Mouse (Mus musculus): ENCODE data around the gene Nxt1. TPM values are rescaled to one million over a fixed set of nuclear protein-coding genes. Genes with fewer than 3 reads are reported as not detected.

Gene Nxt1
- polyA plus RNA-seq, 1 experiment from 2014 or later: 61.3 TPM

GRCm38 (mm10) chr2:148644421-148645000 is 27.9 kb upstream of the Nxt1 start:
- whole genome bisulfite sequencing: 72% methylated on average over 6 of the region's 6 CpGs
- H3K9ac ChIP-seq (ENCODE audit: low read length): no peak overlapping the region
- H3K4me2 ChIP-seq (ENCODE audit: low read depth, low read length): no peak overlapping the region
- no peaks in the 10 kb centered on the region for H3K27me3 ChIP-seq (ENCODE audit: control insufficient read depth, insufficient read depth, low read length)
- no peaks in the 10 kb centered on the region for H3K36me3 ChIP-seq (ENCODE audit: control insufficient read depth, insufficient read depth)
- no peaks in the 10 kb centered on the region for H3K4me1 ChIP-seq (ENCODE audit: control insufficient read depth, insufficient read depth, low read length)
- no peak overlapping the region for H3K4me3 ChIP-seq (ENCODE audit: low read length)
- no peak overlapping the region for H3K27ac ChIP-seq (ENCODE audit: low read length)
- no peaks in the 10 kb centered on the region for H3K9me3 ChIP-seq (replicated peaks; ENCODE audit: control insufficient read depth, low read length)
- ATAC-seq (replicated peaks; ENCODE audit: extremely low read depth, insufficient read depth, low FRiP score): no peak

GRCm38 (mm10) chr2:148650587-148651357 is 21.6 kb upstream of the Nxt1 start:
- no peaks in the 10 kb centered on the region for H3K27me3 ChIP-seq (ENCODE audit: control insufficient read depth, insufficient read depth, low read length)
- H3K27ac ChIP-seq (ENCODE audit: low read length): no peak overlapping the region
- H3K4me2 ChIP-seq (ENCODE audit: low read depth, low read length): no peak overlapping the region
- H3K36me3 ChIP-seq (ENCODE audit: control insufficient read depth, insufficient read depth): no peaks in the 10 kb centered on the region
- no peak for ATAC-seq (replicated peaks; ENCODE audit: extremely low read depth, insufficient read depth, low FRiP score)
- 48% methylated on average over 3 of the region's 3 CpGs for WGBS
- no peak overlapping the region for H3K9ac ChIP-seq (ENCODE audit: low read length)
- H3K4me1 ChIP-seq (ENCODE audit: control insufficient read depth, insufficient read depth, low read length): no peaks in the 10 kb centered on the region
- no peaks in the 10 kb centered on the region for H3K9me3 ChIP-seq (replicated peaks; ENCODE audit: control insufficient read depth, low read length)
- no peak overlapping the region for H3K4me3 ChIP-seq (ENCODE audit: low read length)

GRCm38 (mm10) chr2:148654961-148655360 is 17.4 kb upstream of the Nxt1 start:
- WGBS: 2% methylated on average over 3 of the region's 3 CpGs
- peak; percentile 49; the same call in 1 of the 2 replicates for ATAC-seq (replicated peaks; ENCODE audit: extremely low read depth, insufficient read depth, low FRiP score)
- Histone ChIP-seq H3K36me3 (ENCODE audit: control insufficient read depth, insufficient read depth) (no peaks in the 10 kb centered on the region), H3K4me1 (ENCODE audit: control insufficient read depth, insufficient read depth, low read length) (no peaks in the 10 kb centered on the region), H3K9me3 (replicated peaks; ENCODE audit: control insufficient read depth, low read length) (no peaks in the 10 kb centered on the region), H3K4me3 (ENCODE audit: low read length) (no peak overlapping the region), H3K27me3 (ENCODE audit: control insufficient read depth, insufficient read depth, low read length) (no peaks in the 10 kb centered on the region), H3K9ac (ENCODE audit: low read length) (no peak overlapping the region), H3K27ac (ENCODE audit: low read length) (no peak overlapping the region), H3K4me2 (ENCODE audit: low read depth, low read length) (no peak overlapping the region)

- WGBS: 83% methylated on average over 1 of the region's 1 CpGs
- Histone ChIP-seq H3K4me3 (ENCODE audit: low read length) (no peak overlapping the region), H3K9ac (ENCODE audit: low read length) (no peak overlapping the region), H3K36me3 (ENCODE audit: control insufficient read depth, insufficient read depth) (no peaks in the 10 kb centered on the region), H3K4me1 (ENCODE audit: control insufficient read depth, insufficient read depth, low read length) (no peaks in the 10 kb centered on the region), H3K9me3 (replicated peaks; ENCODE audit: control insufficient read depth, low read length) (no peaks in the 10 kb centered on the region), H3K27ac (ENCODE audit: low read length) (no peak overlapping the region), H3K4me2 (ENCODE audit: low read depth, low read length) (no peak overlapping the region), H3K27me3 (ENCODE audit: control insufficient read depth, insufficient read depth, low read length) (no peaks in the 10 kb centered on the region)
- ATAC-seq (replicated peaks; ENCODE audit: extremely low read depth, insufficient read depth, low FRiP score): no peak
These were observed 8.9 kb upstream of the Nxt1 start for GRCm38 (mm10) chr2:148663458-148663857.

- Histone ChIP-seq H3K4me3 (ENCODE audit: low read length) (peak overlapping the region; percentile 61), H3K36me3 (ENCODE audit: control insufficient read depth, insufficient read depth) (peaks cover 16% of the 10 kb centered on the region), H3K27me3 (ENCODE audit: control insufficient read depth, insufficient read depth, low read length) (no peaks in the 10 kb centered on the region), H3K9ac (ENCODE audit: low read length) (peak overlapping the region; percentile 75), H3K27ac (ENCODE audit: low read length) (peak overlapping the region; percentile 82), H3K4me2 (ENCODE audit: low read depth, low read length) (peak overlapping the region; percentile 66), H3K9me3 (replicated peaks; ENCODE audit: control insufficient read depth, low read length) (no peaks in the 10 kb centered on the region), H3K4me1 (ENCODE audit: control insufficient read depth, insufficient read depth, low read length) (peaks cover 46% of the 10 kb centered on the region)
- WGBS: 15% methylated on average over 26 of the region's 26 CpGs
- no peak for ATAC-seq (replicated peaks; ENCODE audit: extremely low read depth, insufficient read depth, low FRiP score)
These were observed 5.4 kb downstream of the Nxt1 start for GRCm38 (mm10) chr2:148677801-148678200.

- peak overlapping the region; percentile 51 for H3K9ac ChIP-seq (ENCODE audit: low read length)
- peak overlapping the region; percentile 27 for H3K4me3 ChIP-seq (ENCODE audit: low read length)
- H3K36me3 ChIP-seq (ENCODE audit: control insufficient read depth, insufficient read depth): peaks cover 25% of the 10 kb centered on the region
- H3K9me3 ChIP-seq (replicated peaks; ENCODE audit: control insufficient read depth, low read length): no peaks in the 10 kb centered on the region
- H3K27me3 ChIP-seq (ENCODE audit: control insufficient read depth, insufficient read depth, low read length): no peaks in the 10 kb centered on the region
- WGBS: 14% methylated on average over 8 of the region's 9 CpGs
- H3K4me2 ChIP-seq (ENCODE audit: low read depth, low read length): peak overlapping the region; percentile 78
- peak; percentile 7; the same call in 1 of the 2 replicates for ATAC-seq (replicated peaks; ENCODE audit: extremely low read depth, insufficient read depth, low FRiP score)
- peaks cover 39% of the 10 kb centered on the region for H3K4me1 ChIP-seq (ENCODE audit: control insufficient read depth, insufficient read depth, low read length)
- peak overlapping the region; percentile 98 for H3K27ac ChIP-seq (ENCODE audit: low read length)
These were observed 6.9 kb downstream of the Nxt1 start for GRCm38 (mm10) chr2:148679346-148679745.

GRCm38 (mm10) chr2:148680775-148681291 is 8.4 kb downstream of the Nxt1 start, which contains the start of gene Gzf1:
Gzf1 (plus strand) TSS chr2:148681023.
- peak; percentile 93 for ATAC-seq (replicated peaks; ENCODE audit: extremely low read depth, insufficient read depth, low FRiP score)
- H3K9me3 ChIP-seq (replicated peaks; ENCODE audit: control insufficient read depth, low read length): no peaks in the 10 kb centered on the region
- H3K27ac ChIP-seq (ENCODE audit: low read length): peak within 1 kb of the TSS; percentile 98
- peak within 1 kb of the TSS; percentile 80 for H3K9ac ChIP-seq (ENCODE audit: low read length)
- H3K4me1 ChIP-seq (ENCODE audit: control insufficient read depth, insufficient read depth, low read length): peaks cover 39% of the 10 kb centered on the region
- H3K4me2 ChIP-seq (ENCODE audit: low read depth, low read length): peak within 1 kb of the TSS; percentile 94
- no peaks in the 10 kb centered on the region for H3K27me3 ChIP-seq (ENCODE audit: control insufficient read depth, insufficient read depth, low read length)
- peaks cover 28% of the 10 kb centered on the region for H3K36me3 ChIP-seq (ENCODE audit: control insufficient read depth, insufficient read depth)
- WGBS: under 1% methylated on average over 39 of the region's 39 CpGs
- peak within 1 kb of the TSS; percentile 65 for H3K4me3 ChIP-seq (ENCODE audit: low read length)

- peak; percentile 60 for ATAC-seq (replicated peaks; ENCODE audit: extremely low read depth, insufficient read depth, low FRiP score)
- H3K27ac ChIP-seq (ENCODE audit: low read length): peak overlapping the region; percentile 72
- H3K4me3 ChIP-seq (ENCODE audit: low read length): peak overlapping the region; percentile 65
- peaks cover 26% of the 10 kb centered on the region for H3K36me3 ChIP-seq (ENCODE audit: control insufficient read depth, insufficient read depth)
- 6% methylated on average over 17 of the region's 17 CpGs for WGBS
- H3K27me3 ChIP-seq (ENCODE audit: control insufficient read depth, insufficient read depth, low read length): no peaks in the 10 kb centered on the region
- H3K4me2 ChIP-seq (ENCODE audit: low read depth, low read length): peak overlapping the region; percentile 94
- no peaks in the 10 kb centered on the region for H3K9me3 ChIP-seq (replicated peaks; ENCODE audit: control insufficient read depth, low read length)
- peak overlapping the region; percentile 78 for H3K9ac ChIP-seq (ENCODE audit: low read length)
- H3K4me1 ChIP-seq (ENCODE audit: control insufficient read depth, insufficient read depth, low read length): peaks cover 39% of the 10 kb centered on the region
These were observed 9.1 kb downstream of the Nxt1 start for GRCm38 (mm10) chr2:148681461-148681891.

- Histone ChIP-seq H3K4me3 (ENCODE audit: low read length) (no peak overlapping the region), H3K36me3 (ENCODE audit: control insufficient read depth, insufficient read depth) (peaks cover 35% of the 10 kb centered on the region), H3K4me1 (ENCODE audit: control insufficient read depth, insufficient read depth, low read length) (peaks cover 34% of the 10 kb centered on the region), H3K9ac (ENCODE audit: low read length) (no peak overlapping the region), H3K27me3 (ENCODE audit: control insufficient read depth, insufficient read depth, low read length) (no peaks in the 10 kb centered on the region), H3K9me3 (replicated peaks; ENCODE audit: control insufficient read depth, low read length) (no peaks in the 10 kb centered on the region), H3K27ac (ENCODE audit: low read length) (no peak overlapping the region), H3K4me2 (ENCODE audit: low read depth, low read length) (no peak overlapping the region)
- WGBS: 76% methylated on average over 1 of the region's 1 CpGs
- ATAC-seq (replicated peaks; ENCODE audit: extremely low read depth, insufficient read depth, low FRiP score): no peak
These were observed 10.6 kb downstream of the Nxt1 start for GRCm38 (mm10) chr2:148683031-148683430.

All from heart, embryonic 16.5 days (tissue).